Mouse (Mus musculus) forebrain, embryonic 12.5 days (tissue): ENCODE measurements around the gene Asb16. TPM values are rescaled to one million over a fixed set of nuclear protein-coding genes. Genes with fewer than 3 reads are reported as not detected.
A peak's percentile ranks its signal among the peaks of the same experiment; 100 is the strongest.

Source experiments
- ATAC-seq: fragments of 200-750 bp; cut with Nextera tagmentation; 2 replicates; pipeline ENCODE4 v1.8.0; 2017; ENCODE audit warnings: moderate TSS enrichment; ENCODE audit not compliant: low FRiP score
- H3K27ac ChIP-seq: fragments of 300-500 bp; sonication (generic); 2 replicates; pipeline ENCODE4 v1.5.1; 2016; ENCODE audit warnings: mild to moderate bottlenecking
- H3K27me3 ChIP-seq: fragments of 300-500 bp; sonication (generic); 2 replicates; pipeline ENCODE4 v1.6.1; 2016; ENCODE audit warnings: mild to moderate bottlenecking
- H3K36me3 ChIP-seq: fragments of 300-500 bp; sonication (generic); replicated peaks from 2 replicates; pipeline ENCODE4 v1.6.1; 2016; ENCODE audit warnings: mild to moderate bottlenecking
- H3K4me1 ChIP-seq: fragments of 300-500 bp; sonication (generic); 2 replicates; pipeline ENCODE4 v1.6.1; 2016
- H3K4me2 ChIP-seq: fragments of 300-500 bp; sonication (generic); 2 replicates; pipeline ENCODE4 v1.6.1; 2016; ENCODE audit warnings: mild to moderate bottlenecking, moderate library complexity
- H3K4me3 ChIP-seq: fragments of 300-500 bp; sonication (generic); replicated peaks from 2 replicates; pipeline ENCODE4 v1.5.1; 2016; ENCODE audit warnings: mild to moderate bottlenecking
- H3K9ac ChIP-seq: fragments of 300-500 bp; sonication (generic); 2 replicates; pipeline ENCODE4 v1.6.1; 2016; ENCODE audit warnings: mild to moderate bottlenecking
- H3K9me3 ChIP-seq: fragments of 300-500 bp; sonication (generic); 2 replicates; pipeline ENCODE4 v1.6.1; 2016
- WGBS: fragments of 180-500 bp; shearing (Covaris S2); methylation state at CpG from one replicate; pipeline ENCODE4 v1.1.7; 2016; 5-methylcytosine and 5-hydroxymethylcytosine counted together
- polyA plus RNA-seq: library from polyadenylated mRNA; unstranded; fragments of >200 nt; fragmentation: Nextera tagmentation; extraction: Ambion mirVana; gene quantifications from 2 replicates; pipeline ENCODE4 v1.2.1, GENCODE M21; 2016

Gene Asb16
- polyA plus RNA-seq, 1 experiment from 2014 or later, result not detected

DNA sequence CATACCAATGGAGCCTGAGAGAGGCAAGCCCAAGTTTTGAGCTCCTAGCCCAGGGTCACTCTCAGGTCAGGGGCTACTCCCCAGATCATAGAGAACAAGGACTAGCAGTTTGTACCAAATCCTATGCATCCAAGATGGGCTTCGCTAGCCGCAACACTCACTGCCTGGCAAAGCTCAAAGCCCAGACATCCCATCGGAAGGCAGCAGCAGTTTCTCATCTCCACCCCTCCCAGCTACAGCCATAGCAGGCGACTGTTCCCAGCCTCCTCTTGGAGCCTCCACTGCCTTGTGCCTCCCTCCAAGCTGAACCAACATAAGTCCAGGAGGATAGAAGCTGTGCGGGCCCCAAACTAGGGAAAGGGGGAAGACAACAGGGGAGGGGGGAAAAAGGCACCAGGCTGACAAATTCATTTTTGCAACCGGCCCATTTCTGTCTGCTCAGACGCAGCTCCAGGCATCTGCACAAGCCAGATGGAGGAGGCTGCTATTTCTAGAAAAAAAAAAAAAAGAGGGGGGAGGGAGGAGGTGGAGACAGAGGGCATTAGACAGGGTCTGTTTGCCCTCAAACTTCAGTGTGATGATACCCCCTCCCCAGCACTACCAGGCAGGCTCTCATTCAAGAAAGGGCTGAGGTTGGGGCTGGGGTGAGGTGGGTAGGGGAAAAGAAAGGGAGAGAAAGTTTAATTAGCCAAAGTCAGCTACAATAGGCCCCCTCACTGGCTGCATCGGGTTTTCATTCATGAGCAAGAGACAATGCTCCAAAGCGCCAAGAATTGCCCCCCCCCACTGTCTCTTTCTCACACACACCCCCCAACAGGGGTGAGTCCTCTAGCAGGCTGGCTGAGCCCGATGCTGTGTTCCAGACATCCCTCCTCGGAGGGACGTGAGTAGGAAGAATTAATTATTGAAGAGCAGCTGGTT is 41.0 kb upstream of the Asb16 start:
- H3K4me1 ChIP-seq, result peaks cover 61% of the 10 kb centered on the region
- 4% methylated on average over 12 of the region's 12 CpGs for WGBS

DNA sequence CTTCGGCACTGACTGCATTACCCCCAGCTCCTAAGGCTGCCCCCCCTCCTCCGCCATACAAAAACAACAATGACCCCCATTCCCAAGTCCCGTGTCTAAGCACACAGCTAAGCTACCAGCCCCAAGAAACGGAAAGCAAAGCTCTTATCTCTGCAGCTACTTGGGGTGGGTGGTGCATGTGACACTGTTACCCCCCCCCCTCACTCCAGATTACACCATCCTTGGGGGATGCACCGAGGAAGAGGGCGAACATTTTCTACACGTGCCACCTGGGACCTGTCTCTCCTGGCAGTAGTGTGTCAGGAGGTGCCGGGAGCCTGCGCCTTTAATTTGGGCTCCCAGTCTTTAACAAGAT is 40.4 kb upstream of the Asb16 start:
- Histone ChIP-seq H3K9ac (peak overlapping the region; percentile 91), H3K27ac (peak overlapping the region; percentile 94), H3K36me3 (no peaks in the 10 kb centered on the region; the same call in 1 of the 2 replicates), H3K4me2 (peak overlapping the region; percentile 84), H3K9me3 (no peaks in the 10 kb centered on the region), H3K4me1 (peaks cover 60% of the 10 kb centered on the region), H3K4me3 (peak overlapping the region; percentile 91), H3K27me3 (peaks cover 20% of the 10 kb centered on the region; the same call in 1 of the 2 replicates)
- ATAC-seq, result peak; percentile 10; the same call in 1 of the 2 replicates
- 12% methylated on average over 9 of the region's 9 CpGs for WGBS

More for the DNA sequence above, 41.0 kb upstream of the Asb16 start:
- Histone ChIP-seq H3K4me3 (peak overlapping the region; percentile 91), H3K36me3 (no peaks in the 10 kb centered on the region; the same call in 1 of the 2 replicates), H3K9ac (peak overlapping the region; percentile 91), H3K4me2 (peak overlapping the region; percentile 84), H3K9me3 (no peaks in the 10 kb centered on the region), H3K27me3 (peaks cover 20% of the 10 kb centered on the region; the same call in 1 of the 2 replicates), H3K27ac (peak overlapping the region; percentile 94)
- ATAC-seq, result peak; percentile 48

- peaks cover 20% of the 10 kb centered on the region; the same call in 1 of the 2 replicates for H3K27me3 ChIP-seq
- no peak for ATAC-seq
Measured at GRCm38 (mm10) chr11:102228646-102229268, 39.8 kb upstream of the Asb16 start.

GRCm38 (mm10) chr11:102229331-102229953 is 39.1 kb upstream of the Asb16 start:
- peak; percentile 31 for ATAC-seq
- Histone ChIP-seq H3K36me3 (no peaks in the 10 kb centered on the region), H3K4me1 (peaks cover 54% of the 10 kb centered on the region), H3K4me2 (peak overlapping the region; percentile 84), H3K27ac (peak overlapping the region; percentile 94), H3K9me3 (no peaks in the 10 kb centered on the region), H3K9ac (peak overlapping the region; percentile 91), H3K4me3 (peak overlapping the region; percentile 91), H3K27me3 (peaks cover 20% of the 10 kb centered on the region; the same call in 1 of the 2 replicates)
- WGBS, result 1% methylated on average over 31 of the region's 47 CpGs

More at GRCm38 (mm10) chr11:102228646-102229268, 39.8 kb upstream of the Asb16 start:
- Histone ChIP-seq H3K9ac (peak overlapping the region; percentile 91), H3K27ac (peak overlapping the region; percentile 94), H3K4me3 (peak overlapping the region; percentile 91), H3K4me2 (peak overlapping the region; percentile 84), H3K36me3 (no peaks in the 10 kb centered on the region), H3K4me1 (peaks cover 59% of the 10 kb centered on the region), H3K9me3 (no peaks in the 10 kb centered on the region)
- 16% methylated on average over 7 of the region's 7 CpGs for WGBS

- Histone ChIP-seq H3K4me1 (peaks cover 47% of the 10 kb centered on the region), H3K9me3 (no peaks in the 10 kb centered on the region), H3K36me3 (no peaks in the 10 kb centered on the region), H3K9ac (peak within 1 kb of the TSS; percentile 91), H3K4me2 (peak within 1 kb of the TSS; percentile 84), H3K4me3 (peak within 1 kb of the TSS; percentile 91), H3K27me3 (peaks cover 13% of the 10 kb centered on the region; the same call in 1 of the 2 replicates), H3K27ac (peak within 1 kb of the TSS; percentile 94)
- WGBS, result under 1% methylated on average over 49 of the region's 49 CpGs
- peak; percentile 85 for ATAC-seq
Measured at GRCm38 (mm10) chr11:102230006-102230741, 38.4 kb upstream of the Asb16 start, which contains the start of gene Hdac5. Gene Hdac5 (minus strand): TSS chr11:102230166.

DNA sequence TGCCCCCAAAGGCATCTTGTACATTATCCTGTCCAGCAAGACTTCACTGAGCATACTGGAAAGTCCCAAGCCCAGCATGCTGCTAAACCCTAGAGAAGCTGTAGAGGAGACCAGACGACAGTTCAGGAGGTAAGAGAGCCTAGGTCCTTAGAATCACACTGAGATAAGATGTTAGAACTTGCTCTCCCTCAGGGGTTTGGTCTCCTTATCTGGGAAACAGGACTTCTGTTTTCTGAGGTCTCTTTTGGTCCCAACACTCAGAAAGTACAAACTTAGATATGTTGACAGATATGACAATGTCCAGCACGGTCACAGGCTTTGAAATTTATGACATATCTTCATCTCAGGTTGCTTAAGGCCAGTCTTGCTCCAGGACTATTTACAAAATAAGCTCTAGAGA is 32.5 kb upstream of the Asb16 start:
- ATAC-seq, result no peak
- no peak overlapping the region for H3K4me2 ChIP-seq
- H3K4me3 ChIP-seq, result no peak overlapping the region
- no peak overlapping the region for H3K27ac ChIP-seq
- 0 out of 2 replicates have a peak, but pooled peaks cover 3% of the 10 kb centered on the region for H3K27me3 ChIP-seq
- H3K4me1 ChIP-seq, result peaks cover 6% of the 10 kb centered on the region
- H3K36me3 ChIP-seq, result no peaks in the 10 kb centered on the region
- 82% methylated on average over 2 of the region's 2 CpGs for WGBS
- H3K9me3 ChIP-seq, result no peaks in the 10 kb centered on the region
- no peak overlapping the region for H3K9ac ChIP-seq

DNA sequence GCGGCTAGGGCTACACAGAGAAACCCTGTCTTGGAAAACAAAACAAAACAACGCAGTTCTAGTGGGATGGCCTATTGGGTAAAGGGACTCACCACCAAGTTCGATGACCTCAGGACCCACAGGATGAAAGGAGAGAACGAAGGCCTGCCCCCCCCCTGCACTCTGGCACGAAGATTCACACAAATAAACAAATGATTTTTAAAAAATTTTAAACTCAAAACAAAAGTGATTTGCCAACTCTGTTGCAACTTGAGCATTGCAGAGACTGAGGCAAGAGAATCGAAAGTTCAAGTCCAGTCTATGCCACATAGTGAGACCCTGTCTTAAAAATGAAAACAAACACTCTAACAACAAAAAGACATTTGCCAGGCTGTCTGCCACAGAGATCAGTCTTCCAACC is 27.9 kb upstream of the Asb16 start:
- 86% methylated on average over 6 of the region's 6 CpGs for WGBS
- Histone ChIP-seq H3K27ac (no peak overlapping the region), H3K9me3 (no peaks in the 10 kb centered on the region), H3K4me3 (no peak overlapping the region), H3K4me1 (peaks cover 19% of the 10 kb centered on the region), H3K27me3 (0 out of 2 replicates have a peak, but pooled peaks cover 3% of the 10 kb centered on the region), H3K36me3 (no peaks in the 10 kb centered on the region), H3K4me2 (no peak overlapping the region), H3K9ac (no peak overlapping the region)
- no peak for ATAC-seq

- Histone ChIP-seq H3K27ac (no peak overlapping the region), H3K36me3 (no peaks in the 10 kb centered on the region), H3K9me3 (no peaks in the 10 kb centered on the region), H3K4me3 (no peak overlapping the region), H3K27me3 (no peaks in the 10 kb centered on the region), H3K4me2 (no peak overlapping the region), H3K4me1 (peaks cover 22% of the 10 kb centered on the region), H3K9ac (no peak overlapping the region)
- ATAC-seq, result no peak
- WGBS, result 87% methylated on average over 5 of the region's 5 CpGs
Measured at GRCm38 (mm10) chr11:102241246-102241645, 27.3 kb upstream of the Asb16 start.

- no peak for ATAC-seq
- H3K4me2 ChIP-seq, result no peak overlapping the region
- WGBS, result 51% methylated on average over 5 of the region's 5 CpGs
Measured at GRCm38 (mm10) chr11:102241874-102242273, 26.7 kb upstream of the Asb16 start.

DNA sequence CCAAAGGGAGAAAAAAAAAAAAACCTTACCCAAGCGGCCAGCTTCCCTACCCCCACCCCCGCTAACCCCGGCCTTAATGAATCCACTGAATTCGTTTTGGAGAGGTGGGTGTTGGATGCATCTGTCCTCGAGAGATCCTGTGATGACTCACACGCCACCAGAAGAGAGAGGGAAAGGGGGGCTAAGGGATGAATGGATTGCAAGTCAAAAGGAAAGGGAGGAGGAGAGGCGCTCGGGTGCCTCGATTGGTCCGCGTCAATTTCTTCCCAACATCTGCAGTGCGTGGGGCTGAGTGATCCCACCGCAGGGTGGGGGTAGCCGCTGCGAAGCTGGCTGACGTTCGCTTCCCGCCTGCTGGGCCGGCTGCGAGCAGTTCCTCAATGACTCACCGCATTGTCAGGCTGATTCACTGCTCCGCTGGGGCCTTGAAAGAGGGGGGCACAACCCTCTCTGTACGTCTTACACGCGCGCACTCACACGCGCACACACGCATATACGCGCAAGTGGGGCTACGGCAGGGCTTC is 23.6 kb upstream of the Asb16 start:
- H3K9me3 ChIP-seq, result no peaks in the 10 kb centered on the region
- 1% methylated on average over 32 of the region's 32 CpGs for WGBS
- H3K4me2 ChIP-seq, result peak overlapping the region; percentile 77
- H3K27ac ChIP-seq, result peak overlapping the region; percentile 69; the same call in 1 of the 2 replicates
- no peaks in the 10 kb centered on the region for H3K27me3 ChIP-seq
- peak overlapping the region; percentile 57 for H3K9ac ChIP-seq
- ATAC-seq, result peak; percentile 66
- no peaks in the 10 kb centered on the region for H3K36me3 ChIP-seq
- H3K4me1 ChIP-seq, result peaks cover 30% of the 10 kb centered on the region
- H3K4me3 ChIP-seq, result peak overlapping the region; percentile 40

More at GRCm38 (mm10) chr11:102241874-102242273, 26.7 kb upstream of the Asb16 start:
- Histone ChIP-seq H3K4me1 (peaks cover 19% of the 10 kb centered on the region), H3K27ac (no peak overlapping the region), H3K27me3 (no peaks in the 10 kb centered on the region), H3K36me3 (no peaks in the 10 kb centered on the region), H3K9me3 (no peaks in the 10 kb centered on the region), H3K4me3 (no peak overlapping the region), H3K9ac (no peak overlapping the region)
